Mouse (Mus musculus) liver, embryonic 13.5 days (tissue): Measurements from ENCODE around the gene Prr15l. TPM values are rescaled to one million over a fixed set of nuclear protein-coding genes. Genes with fewer than 3 reads are reported as not detected.

ENCODE experiments used
- ATAC-seq: fragments of 200-750 bp; cut with Nextera tagmentation; 2 replicates; pipeline ENCODE4 v1.8.0; 2017; ENCODE audit warnings: low read depth, mild to moderate bottlenecking, moderate number of reproducible peaks, moderate library complexity
- DNase-seq: peaks from one replicate; pipeline ENCODE4 v3.0.0; 2022
- H3K27ac ChIP-seq: fragments of 300-500 bp; sonication (generic); 2 replicates; pipeline ENCODE4 v1.5.1; 2015; ENCODE audit warnings: moderate library complexity, mild to moderate bottlenecking, inconsistent platforms
- H3K27me3 ChIP-seq: fragments of 300-500 bp; sonication (generic); 2 replicates; pipeline ENCODE4 v1.6.1; 2015; ENCODE audit warnings: mild to moderate bottlenecking, inconsistent platforms
- H3K36me3 ChIP-seq: fragments of 300-500 bp; sonication (generic); 2 replicates; pipeline ENCODE4 v1.6.1; 2015; ENCODE audit warnings: mild to moderate bottlenecking, inconsistent platforms
- H3K4me1 ChIP-seq: fragments of 300-500 bp; sonication (generic); replicated peaks from 2 replicates; pipeline ENCODE4 v1.6.1; 2015; ENCODE audit warnings: inconsistent platforms
- H3K4me2 ChIP-seq: fragments of 300-500 bp; sonication (generic); 2 replicates; pipeline ENCODE4 v1.6.1; 2015; ENCODE audit warnings: inconsistent platforms, mild to moderate bottlenecking, moderate library complexity
- H3K4me3 ChIP-seq: fragments of 300-500 bp; sonication (generic); replicated peaks from 2 replicates; pipeline ENCODE4 v1.5.1; 2015; ENCODE audit warnings: mild to moderate bottlenecking, inconsistent platforms
- H3K9ac ChIP-seq: fragments of 300-500 bp; sonication (generic); 2 replicates; pipeline ENCODE4 v1.6.1; 2015; ENCODE audit warnings: mild to moderate bottlenecking, inconsistent platforms
- H3K9me3 ChIP-seq: fragments of 300-500 bp; sonication (generic); replicated peaks from 2 replicates; pipeline ENCODE4 v1.6.1; 2016; ENCODE audit warnings: inconsistent platforms
- WGBS: fragments of 180-500 bp; shearing (Covaris S2); methylation state at CpG from one replicate; pipeline ENCODE4 v1.1.7; 2015; ENCODE audit not compliant: insufficient replicate concordance; 5-methylcytosine and 5-hydroxymethylcytosine counted together
- polyA plus RNA-seq: library from polyadenylated mRNA; unstranded; fragments of >200 nt; fragmentation: Nextera tagmentation; extraction: Ambion mirVana; gene quantifications from 2 replicates; pipeline ENCODE4 v1.2.1, GENCODE M21; 2015

Gene Prr15l
- polyA plus RNA-seq, 1 experiment from 2014 or later = 5.2 TPM

DNA sequence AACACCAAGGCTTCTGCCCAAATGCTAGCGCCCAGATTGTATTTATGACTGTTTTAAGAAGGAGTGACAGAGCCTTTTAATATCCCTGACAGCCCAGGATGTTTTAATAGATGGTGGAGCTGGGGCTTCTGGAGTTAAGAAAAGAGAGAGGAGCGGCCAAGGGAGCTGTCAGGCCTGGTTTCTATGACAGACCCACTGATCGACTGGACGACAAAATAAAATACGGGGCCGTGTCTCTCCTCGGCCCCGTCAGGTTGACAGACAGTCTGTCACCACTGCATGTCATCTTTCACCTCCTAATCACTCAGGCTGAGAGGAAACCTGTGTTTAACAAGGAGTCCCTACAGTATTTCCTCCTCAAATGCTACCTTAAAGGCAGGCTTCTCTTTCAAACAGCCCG lies 26.6 kb upstream of the Prr15l start:
- no peak overlapping the region for H3K9ac ChIP-seq
- H3K27me3 ChIP-seq = peaks cover 12% of the 10 kb centered on the region
- peaks cover 7% of the 10 kb centered on the region for H3K4me1 ChIP-seq
- no peak overlapping the region for H3K4me3 ChIP-seq
- H3K4me2 ChIP-seq = no peak overlapping the region
- H3K36me3 ChIP-seq = no peaks in the 10 kb centered on the region; the same call in 1 of the 2 replicates
- ATAC-seq = no peak
- H3K27ac ChIP-seq = no peak overlapping the region
- no peak for DNase-seq
- WGBS = 68% methylated on average over 9 of the region's 9 CpGs
- no peaks in the 10 kb centered on the region for H3K9me3 ChIP-seq

DNA sequence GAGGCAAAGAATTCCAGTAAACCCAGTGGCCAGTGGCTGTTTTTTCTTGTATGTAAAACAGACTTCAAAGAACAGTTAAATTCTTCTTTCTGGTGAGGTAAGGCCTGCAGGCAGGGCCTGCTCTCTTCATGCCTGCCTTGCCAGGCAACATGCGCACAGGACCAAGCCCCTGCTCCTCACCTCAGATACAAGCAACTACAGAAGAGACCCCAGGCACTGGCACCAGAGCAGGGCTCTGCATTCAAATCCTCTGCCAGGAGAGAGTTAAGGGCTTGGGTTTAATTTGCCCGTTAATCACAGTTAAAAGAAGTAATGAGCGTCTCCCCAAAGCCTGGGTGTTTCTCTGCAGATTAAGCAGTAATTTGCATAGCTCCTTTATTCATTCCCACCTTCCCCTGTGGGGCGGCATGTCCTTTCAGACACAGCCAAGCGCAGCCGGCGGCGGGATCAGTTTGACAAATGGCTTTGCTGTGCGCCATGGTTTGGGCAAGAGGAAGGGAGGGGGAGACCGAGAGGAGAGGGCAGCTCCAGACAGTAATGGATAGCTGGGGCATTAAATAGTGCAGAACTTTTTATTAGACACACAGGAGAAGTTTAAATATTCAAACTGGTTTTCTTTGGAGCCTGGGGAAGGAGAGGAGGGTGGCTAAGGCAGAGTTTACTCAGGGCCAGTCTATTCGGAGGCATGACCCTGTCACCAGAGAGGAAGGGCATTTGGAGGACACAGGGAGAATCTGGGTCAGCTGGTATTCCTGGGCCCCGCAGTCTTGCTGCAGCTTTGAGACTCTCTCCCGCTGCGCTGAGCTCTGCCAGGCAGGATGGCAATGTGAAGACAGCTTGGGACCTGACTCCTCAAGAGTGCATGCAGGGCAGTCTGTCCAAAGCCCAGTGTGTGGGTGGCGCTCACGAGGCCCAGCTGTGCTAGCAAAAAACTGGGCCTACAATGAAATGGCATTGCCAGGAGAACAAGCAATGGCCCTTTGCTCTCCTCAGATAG lies 25.0 kb upstream of the Prr15l start:
- peaks cover 14% of the 10 kb centered on the region for H3K36me3 ChIP-seq
- H3K27me3 ChIP-seq = peaks cover 12% of the 10 kb centered on the region
- H3K4me2 ChIP-seq = no peak overlapping the region
- H3K27ac ChIP-seq = no peak overlapping the region
- ATAC-seq (no peak), DNase-seq (no peak)
- no peak overlapping the region for H3K4me3 ChIP-seq
- H3K9me3 ChIP-seq = no peaks in the 10 kb centered on the region
- 53% methylated on average over 16 of the region's 16 CpGs for WGBS
- no peak overlapping the region for H3K9ac ChIP-seq
- peaks cover 18% of the 10 kb centered on the region for H3K4me1 ChIP-seq

DNA sequence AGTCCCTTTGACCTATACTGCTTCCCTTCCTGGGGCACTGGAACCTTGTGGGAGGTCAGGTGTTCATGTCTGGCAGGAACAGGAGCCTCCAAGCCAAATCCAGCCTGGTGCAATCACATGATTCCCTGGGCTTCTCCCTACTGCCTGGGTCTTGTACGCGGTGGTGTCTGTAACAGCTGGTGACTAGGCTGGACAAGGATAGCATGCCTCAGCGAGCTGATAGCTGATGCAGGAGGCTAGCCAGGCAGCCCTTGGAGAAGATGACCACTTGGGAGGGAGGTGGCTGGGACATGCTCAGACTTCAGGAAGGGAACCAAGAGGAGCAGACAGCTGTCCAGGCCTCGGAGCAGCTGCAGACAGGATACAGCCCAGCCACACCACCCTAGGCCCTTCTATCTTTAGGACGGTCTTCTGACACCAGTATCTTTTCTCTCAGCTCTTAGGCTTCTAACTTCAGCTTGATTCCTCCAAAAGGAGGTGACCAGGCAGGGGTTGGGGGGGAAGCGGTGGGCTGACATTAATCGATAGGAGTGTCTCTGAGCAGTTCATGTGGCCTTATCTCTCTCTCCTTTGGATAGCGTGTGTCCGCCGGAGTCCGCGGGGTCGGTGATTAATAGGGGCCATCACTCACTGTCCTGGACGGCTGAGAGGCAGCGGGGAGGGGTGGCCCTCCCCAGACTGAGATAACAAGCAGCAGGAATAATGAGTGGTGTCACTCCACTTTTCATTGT lies 21.3 kb upstream of the Prr15l start:
- Histone ChIP-seq H3K9ac (no peak overlapping the region), H3K9me3 (no peaks in the 10 kb centered on the region), H3K4me3 (no peak overlapping the region), H3K4me1 (peaks cover 21% of the 10 kb centered on the region), H3K27me3 (peaks cover 6% of the 10 kb centered on the region; the same call in 1 of the 2 replicates), H3K4me2 (no peak overlapping the region), H3K27ac (no peak overlapping the region), H3K36me3 (peaks cover 45% of the 10 kb centered on the region)
- WGBS = 23% methylated on average over 15 of the region's 15 CpGs
- DNase-seq = no peak
- ATAC-seq = no peak

DNA sequence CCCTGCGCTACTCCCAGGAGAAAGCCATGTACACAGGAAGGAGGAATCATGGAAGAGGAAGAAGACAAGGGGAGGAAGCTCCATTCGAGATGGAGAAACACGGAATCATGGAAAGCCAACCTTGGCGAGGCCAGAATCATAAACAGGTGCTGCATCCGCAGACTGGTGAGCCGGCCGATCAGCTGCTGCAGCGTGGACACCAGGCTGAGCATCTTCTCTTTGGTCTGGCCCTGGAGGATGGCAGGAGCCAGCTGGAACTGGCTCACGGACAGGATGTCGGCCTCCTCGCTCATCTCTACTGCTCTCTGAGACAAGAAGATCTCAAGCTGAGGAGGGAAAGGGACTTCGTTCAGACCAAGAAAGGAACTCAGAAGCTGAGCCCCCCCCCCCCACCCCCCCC lies 19.3 kb upstream of the Prr15l start:
- H3K4me3 ChIP-seq = no peak overlapping the region
- no peak overlapping the region for H3K4me2 ChIP-seq
- no peaks in the 10 kb centered on the region for H3K9me3 ChIP-seq
- 82% methylated on average over 12 of the region's 12 CpGs for WGBS
- no peak overlapping the region for H3K9ac ChIP-seq
- H3K27me3 ChIP-seq = no peaks in the 10 kb centered on the region
- H3K36me3 ChIP-seq = peaks cover 52% of the 10 kb centered on the region
- peaks cover 24% of the 10 kb centered on the region for H3K4me1 ChIP-seq
- no peak for ATAC-seq
- DNase-seq = no peak
- H3K27ac ChIP-seq = no peak overlapping the region

- no peaks in the 10 kb centered on the region for H3K27me3 ChIP-seq
- no peak overlapping the region for H3K9ac ChIP-seq
- peaks cover 52% of the 10 kb centered on the region for H3K36me3 ChIP-seq
- WGBS = 36% methylated on average over 7 of the region's 7 CpGs
- no peaks in the 10 kb centered on the region for H3K9me3 ChIP-seq
- H3K27ac ChIP-seq = no peak overlapping the region
- peaks cover 28% of the 10 kb centered on the region for H3K4me1 ChIP-seq
- ATAC-seq = peak; percentile 43; the same call in 1 of the 2 replicates
- no peak overlapping the region for H3K4me3 ChIP-seq
- no peak overlapping the region for H3K4me2 ChIP-seq
- peak; percentile 58 for DNase-seq
Measured at GRCm38 (mm10) chr11:96910003-96910402, 17.9 kb upstream of the Prr15l start.

GRCm38 (mm10) chr11:96912682-96913081 lies 15.2 kb upstream of the Prr15l start:
- ATAC-seq (no peak), DNase-seq (no peak)
- Histone ChIP-seq H3K36me3 (peaks cover 41% of the 10 kb centered on the region), H3K27me3 (no peaks in the 10 kb centered on the region), H3K27ac (no peak overlapping the region), H3K4me2 (no peak overlapping the region), H3K4me1 (peaks cover 35% of the 10 kb centered on the region), H3K4me3 (no peak overlapping the region), H3K9me3 (no peaks in the 10 kb centered on the region), H3K9ac (no peak overlapping the region)
- WGBS = 54% methylated on average over 11 of the region's 11 CpGs

DNA sequence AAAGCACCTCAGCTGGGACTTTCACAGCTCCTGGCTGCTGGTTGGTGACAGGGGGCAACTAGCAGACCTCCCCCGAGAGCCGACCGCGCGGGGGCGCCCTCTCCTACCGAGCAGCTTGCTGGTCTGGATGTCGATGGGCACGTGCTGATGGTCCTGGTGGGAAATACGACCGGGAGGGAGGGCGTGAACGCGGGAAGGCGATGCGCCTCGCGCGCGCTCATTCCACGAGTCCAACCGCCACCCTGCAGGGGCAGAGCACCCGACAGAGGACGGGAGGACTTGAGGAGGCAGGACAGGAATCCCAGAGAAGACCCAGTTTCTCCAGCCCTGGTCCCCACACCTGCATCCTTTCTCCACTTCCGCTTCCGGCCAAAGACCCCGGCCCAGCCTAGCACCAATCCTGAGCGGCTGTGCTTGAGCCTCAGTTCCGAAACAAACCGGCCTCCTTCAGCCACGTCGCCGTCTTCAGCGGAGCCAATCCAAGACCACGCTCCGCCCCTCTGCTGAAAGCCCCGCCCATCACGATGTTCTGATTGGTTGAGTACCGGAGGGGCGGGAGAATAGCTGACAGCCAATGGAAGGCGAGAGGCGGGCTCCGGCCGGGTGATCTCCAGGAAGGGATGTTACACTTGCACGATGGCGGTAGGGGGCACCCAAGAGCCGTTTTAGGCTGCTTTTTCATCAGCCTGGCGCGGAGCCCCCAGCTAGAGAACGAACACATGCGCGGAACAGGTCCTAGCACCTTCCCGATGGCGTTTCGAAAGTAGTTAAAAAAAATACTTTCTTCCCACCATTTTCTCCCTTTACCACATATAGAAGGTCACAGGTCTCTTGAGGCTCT lies 11.6 kb upstream of the Prr15l start, which contains the start of gene Cdk5rap3:
Gene Cdk5rap3 (minus strand): TSS at position 453 of the 841 bp plus-strand sequence.
- peak within 1 kb of the TSS; percentile 85 for H3K9ac ChIP-seq
- ATAC-seq (peak; percentile 82), DNase-seq (peak; percentile 100)
- H3K9me3 ChIP-seq = no peaks in the 10 kb centered on the region
- under 1% methylated on average over 55 of the region's 55 CpGs for WGBS
- H3K27ac ChIP-seq = peak within 1 kb of the TSS; percentile 99
- peak within 1 kb of the TSS; percentile 79 for H3K4me3 ChIP-seq
- no peaks in the 10 kb centered on the region for H3K27me3 ChIP-seq
- peaks cover 10% of the 10 kb centered on the region for H3K36me3 ChIP-seq
- H3K4me1 ChIP-seq = peaks cover 64% of the 10 kb centered on the region
- H3K4me2 ChIP-seq = peak within 1 kb of the TSS; percentile 84

DNA sequence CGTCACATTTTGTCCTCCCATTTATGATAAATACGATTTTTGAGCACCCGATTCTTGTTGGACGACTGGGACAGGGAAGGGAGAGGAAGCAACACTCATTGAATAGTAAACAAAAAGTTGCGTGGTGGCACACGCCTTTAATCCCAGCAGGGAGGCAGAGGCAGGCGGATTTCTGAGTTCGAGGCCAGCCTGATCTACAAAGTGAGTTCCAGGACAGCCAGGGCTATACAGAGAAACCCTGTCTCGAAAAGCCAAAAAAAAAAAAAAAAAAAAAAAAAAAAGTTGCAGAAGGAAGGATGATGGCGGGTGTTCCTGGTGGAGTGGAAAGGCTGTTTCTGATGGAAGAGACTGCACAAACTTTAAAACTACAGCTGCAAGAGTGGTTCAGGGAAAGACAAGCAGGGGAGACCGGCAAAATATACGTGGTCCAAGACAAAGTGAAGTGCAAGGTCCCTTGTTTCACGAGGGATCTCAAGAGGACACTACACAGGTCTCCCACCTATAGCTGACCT lies 11.0 kb upstream of the Prr15l start:
- Histone ChIP-seq H3K4me1 (peaks cover 64% of the 10 kb centered on the region), H3K4me3 (peak overlapping the region; percentile 41), H3K4me2 (peak overlapping the region; percentile 68), H3K27ac (peak overlapping the region; percentile 99), H3K9me3 (no peaks in the 10 kb centered on the region), H3K9ac (peak overlapping the region; percentile 77), H3K27me3 (no peaks in the 10 kb centered on the region), H3K36me3 (peaks cover 3% of the 10 kb centered on the region)
- DNase-seq (no peak), ATAC-seq (no peak)
- 14% methylated on average over 13 of the region's 13 CpGs for WGBS

DNA sequence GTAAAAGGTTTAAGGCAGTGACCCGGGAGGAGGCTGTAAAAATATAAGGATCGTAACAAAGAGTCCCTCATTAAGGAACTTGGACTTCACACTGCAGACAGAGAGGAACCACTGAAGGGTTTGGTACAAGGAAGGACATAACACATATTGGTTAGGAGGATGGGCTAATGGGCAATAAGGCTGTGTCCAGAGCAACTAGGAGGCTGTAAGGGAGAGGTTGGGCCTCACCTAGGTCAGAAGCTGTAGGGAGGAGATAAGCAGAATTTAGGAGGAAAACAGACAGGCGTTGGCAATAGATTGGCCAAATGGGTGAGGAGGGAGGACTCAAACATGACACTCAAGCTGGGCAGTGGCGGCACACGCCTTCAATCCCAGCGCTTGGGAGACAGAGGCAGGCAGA lies 10.5 kb upstream of the Prr15l start:
- ATAC-seq (peak; percentile 85), DNase-seq (peak; percentile 83)
- H3K9me3 ChIP-seq = no peaks in the 10 kb centered on the region
- no peaks in the 10 kb centered on the region for H3K36me3 ChIP-seq
- no peaks in the 10 kb centered on the region for H3K27me3 ChIP-seq
- peak overlapping the region; percentile 26 for H3K4me3 ChIP-seq
- peaks cover 64% of the 10 kb centered on the region for H3K4me1 ChIP-seq
- peak overlapping the region; percentile 99 for H3K27ac ChIP-seq
- peak overlapping the region; percentile 77 for H3K9ac ChIP-seq
- 28% methylated on average over 6 of the region's 6 CpGs for WGBS
- H3K4me2 ChIP-seq = peak overlapping the region; percentile 68

DNA sequence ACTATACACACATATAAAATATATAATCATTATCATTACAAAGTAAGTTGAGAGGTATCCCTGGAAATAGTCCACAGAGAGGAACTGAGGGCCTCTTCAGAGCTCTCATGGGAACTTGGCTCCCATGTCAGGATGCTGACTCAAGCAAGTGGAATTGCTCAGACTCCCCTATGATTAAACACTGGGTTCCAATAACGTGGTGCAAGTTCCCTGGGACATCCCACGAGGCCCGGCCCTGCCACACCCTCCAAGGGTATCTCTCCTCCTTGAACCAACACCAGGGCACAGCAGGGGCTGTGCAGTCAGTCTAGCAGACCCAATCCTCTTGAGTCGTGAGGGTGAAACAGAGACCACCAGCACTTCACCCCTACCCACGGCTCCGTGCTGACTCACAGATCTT lies 8.9 kb upstream of the Prr15l start:
- no peak for DNase-seq
- ATAC-seq = no peak
- WGBS = 38% methylated on average over 6 of the region's 6 CpGs
- peak overlapping the region; percentile 0; the same call in 1 of the 2 replicates for H3K4me2 ChIP-seq
- peaks cover 64% of the 10 kb centered on the region for H3K4me1 ChIP-seq
- 0 out of 2 replicates have a peak, but pooled peaks cover 3% of the 10 kb centered on the region for H3K27me3 ChIP-seq
- H3K4me3 ChIP-seq = no peak overlapping the region
- H3K27ac ChIP-seq = peak overlapping the region; percentile 99
- H3K9ac ChIP-seq = peak overlapping the region; percentile 52
- H3K36me3 ChIP-seq = no peaks in the 10 kb centered on the region
- no peaks in the 10 kb centered on the region for H3K9me3 ChIP-seq
